Mouse (Mus musculus) kidney, adult 8-10 months (tissue): ENCODE results near the gene Anapc1.

Source experiments
- DNase-seq, 2 experiments: peaks; one replicate each; pipeline ENCODE4 v3.0.0; 2022

Gene Anapc1

GRCm38 (mm10) chr2:128565904-128566303 lies 121.3 kb downstream of the Anapc1 start:
- no peak for DNase-seq

- no peak for DNase-seq
These were observed 123.0 kb downstream of the Anapc1 start for GRCm38 (mm10) chr2:128564195-128564594.
